Mouse (Mus musculus) left cerebral cortex, adult 8-10 months (tissue): ENCODE results near the gene Anapc11. TPM values are rescaled to one million over a fixed set of nuclear protein-coding genes. Genes with fewer than 3 reads are reported as not detected.
"Not testable (repeated sequence)": the region's sequence is repeated elsewhere in the genome, so short reads cannot be mapped to it uniquely, and the experiment has no call there.

Source experiments
- DNase-seq, 2 experiments: peaks; one replicate each; pipeline ENCODE4 v3.0.0; 2022; ENCODE audit warnings: low spot score in 2 of 2
- total RNA-seq, 4 experiments: library from RNA; stranded (reverse); gene quantifications; 2 replicates each; pipeline ENCODE4 v1.2.4; 2022

Anapc11 gene
- total RNA-seq: 100 to 1,000 TPM in 2 of 4 experiments, 10 to 100 TPM in 2; 98.1 to 101 (median 99.4) TPM

DNA sequence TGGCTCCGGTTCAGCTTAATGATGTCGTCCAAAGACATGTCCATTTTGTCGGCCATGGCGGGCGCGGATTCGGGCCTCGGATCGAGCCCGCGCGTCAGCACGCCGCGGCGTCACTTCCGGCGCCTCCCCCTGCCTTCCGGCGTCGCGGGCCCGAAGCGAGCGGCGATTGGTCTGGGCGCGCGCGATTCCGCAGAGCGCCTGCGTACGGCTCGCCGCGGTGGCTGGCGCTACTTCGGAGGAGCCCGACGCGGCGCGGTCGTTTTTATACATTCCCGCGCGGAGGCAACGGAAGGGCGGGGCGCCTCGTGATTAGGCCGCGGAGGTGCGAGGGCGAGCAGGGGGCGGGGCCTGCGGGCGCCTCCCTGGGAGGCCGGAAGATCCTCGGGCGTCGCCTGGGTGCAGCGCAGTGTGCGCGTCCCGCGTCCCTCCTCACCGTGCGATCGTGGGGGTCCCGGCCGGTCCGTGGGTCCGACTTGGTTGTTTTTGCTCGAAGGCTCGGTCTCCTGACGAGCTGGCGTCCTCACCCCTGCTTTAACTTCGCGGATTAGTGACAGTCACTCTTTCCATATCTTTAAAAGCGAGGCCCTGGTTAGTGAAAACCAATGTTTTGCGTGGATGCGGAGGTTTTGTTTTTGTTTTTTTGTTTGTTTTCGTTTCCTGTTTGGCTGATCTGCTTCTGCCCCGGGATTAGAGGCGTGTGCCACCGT is at the start of gene Anapc11, which contains the start of gene Alyref:
Gene Anapc11, plus strand, starts transcription at position 139 of the 707 bp plus-strand sequence.
Gene Alyref, minus strand, starts transcription at position 83 of the 707 bp plus-strand sequence.
- DNase-seq: peak; percentile 83 to 89

GRCm38 (mm10) chr11:120548786-120549167 is 49.4 kb upstream of the Anapc11 start:
- no peak for DNase-seq

GRCm38 (mm10) chr11:120549168-120549945 is 48.9 kb upstream of the Anapc11 start, which contains the start of gene Mcrip1:
Mcrip1 (minus strand) TSS chr11:120549727.
- DNase-seq: peak; percentile 83 to 88

DNA sequence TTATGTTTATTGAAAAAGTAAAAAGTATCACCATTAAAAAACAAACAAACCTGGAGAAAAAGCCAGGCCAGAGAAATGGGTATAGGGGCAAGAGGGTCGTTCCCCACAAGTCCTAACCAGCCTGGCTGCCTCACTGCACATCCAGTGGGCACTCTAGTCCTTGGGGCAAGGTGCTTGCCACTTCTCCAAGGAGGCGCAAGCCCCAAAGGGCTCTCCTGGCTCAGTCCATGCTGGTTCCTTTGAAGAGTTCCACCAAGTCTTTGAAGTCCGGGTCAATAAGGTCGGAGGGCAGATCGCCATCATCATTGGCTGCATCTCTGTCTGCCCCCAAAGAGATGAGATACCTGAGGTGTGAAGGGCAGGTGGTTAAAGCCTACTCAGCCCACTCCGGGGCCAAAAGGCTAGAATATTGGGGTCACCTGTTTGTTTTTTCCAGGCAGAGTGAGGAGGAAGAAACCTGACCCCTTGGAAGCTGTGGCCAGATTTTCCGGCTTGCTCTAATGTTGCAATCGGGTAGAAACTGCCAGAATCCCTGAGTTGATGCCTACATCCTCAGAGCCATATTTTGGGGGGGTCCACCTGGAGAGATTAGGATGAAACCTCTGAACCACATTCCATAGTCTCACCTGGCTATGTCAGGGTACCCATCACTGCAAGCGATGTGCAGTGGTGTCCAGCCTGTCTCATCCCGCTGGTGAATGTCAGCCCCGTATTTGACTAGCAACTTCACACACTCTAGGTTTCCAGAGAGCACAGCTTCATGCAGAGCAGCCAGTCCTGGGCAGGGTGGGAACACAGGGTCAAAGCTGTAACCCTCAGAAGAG is 48.0 kb upstream of the Anapc11 start:
- DNase-seq: no peak

DNA sequence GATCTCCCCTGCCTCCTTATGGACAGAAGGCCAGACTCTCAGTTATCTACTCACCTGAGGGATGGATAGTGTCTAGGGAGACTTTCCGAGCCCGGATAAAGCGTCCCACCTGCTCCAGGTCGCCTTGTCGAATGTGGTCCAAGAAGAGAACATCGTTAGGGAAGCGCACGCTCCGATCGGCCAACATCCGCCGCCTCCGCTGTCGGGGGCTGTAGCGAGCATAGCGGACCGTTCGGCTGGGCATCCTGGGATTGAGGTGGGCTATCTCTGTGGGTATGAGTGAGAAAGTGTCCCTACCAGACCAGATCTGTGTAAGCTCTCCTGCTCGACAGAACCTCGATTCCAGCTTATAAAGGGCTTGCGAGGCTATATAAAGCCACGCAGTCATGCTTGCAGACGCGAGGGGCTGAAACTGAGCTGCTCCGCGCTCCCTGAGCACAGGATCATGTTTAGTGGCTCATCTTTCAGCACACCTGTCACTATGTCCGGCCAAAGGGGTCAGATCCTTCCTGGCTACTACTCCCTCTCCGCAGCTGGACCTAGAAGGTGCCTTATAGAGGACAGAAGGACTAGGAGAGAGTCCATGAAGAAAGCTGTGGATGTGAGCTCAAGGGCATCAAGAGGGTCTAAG is 47.3 kb upstream of the Anapc11 start, which contains the start of gene Ppp1r27:
Gene Ppp1r27, minus strand, starts transcription at position 323 of the 631 bp plus-strand sequence.
- no peak for DNase-seq

- no peak for DNase-seq
Measured at GRCm38 (mm10) chr11:120552736-120553135, 45.5 kb upstream of the Anapc11 start.

DNA sequence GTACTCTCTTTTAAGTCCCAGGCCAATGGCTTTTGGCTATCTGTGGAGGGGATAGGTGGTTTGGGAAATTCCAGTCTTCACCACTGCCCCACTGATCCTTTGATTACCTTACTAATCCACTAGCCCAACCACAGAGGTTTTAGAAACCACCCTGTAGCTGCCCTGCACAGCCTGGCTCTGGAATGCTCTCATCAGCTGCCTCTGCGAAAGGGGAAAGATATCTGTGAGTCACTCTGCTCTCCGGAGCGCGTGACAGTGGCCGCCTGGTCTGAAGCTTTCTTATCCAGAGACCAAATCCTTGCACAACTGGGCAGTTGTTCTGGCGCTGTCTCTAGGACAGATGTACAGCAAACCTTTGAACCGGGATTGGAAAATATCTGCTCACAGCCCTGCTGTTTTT is 43.4 kb upstream of the Anapc11 start:
- no peak for DNase-seq

GRCm38 (mm10) chr11:120555260-120555659 is 43.0 kb upstream of the Anapc11 start:
- no peak for DNase-seq

GRCm38 (mm10) chr11:120558843-120559242 is 39.4 kb upstream of the Anapc11 start:
- DNase-seq: not testable (repeated sequence)

- no peak for DNase-seq
Measured at GRCm38 (mm10) chr11:120560952-120561728, 37.1 kb upstream of the Anapc11 start.

DNA sequence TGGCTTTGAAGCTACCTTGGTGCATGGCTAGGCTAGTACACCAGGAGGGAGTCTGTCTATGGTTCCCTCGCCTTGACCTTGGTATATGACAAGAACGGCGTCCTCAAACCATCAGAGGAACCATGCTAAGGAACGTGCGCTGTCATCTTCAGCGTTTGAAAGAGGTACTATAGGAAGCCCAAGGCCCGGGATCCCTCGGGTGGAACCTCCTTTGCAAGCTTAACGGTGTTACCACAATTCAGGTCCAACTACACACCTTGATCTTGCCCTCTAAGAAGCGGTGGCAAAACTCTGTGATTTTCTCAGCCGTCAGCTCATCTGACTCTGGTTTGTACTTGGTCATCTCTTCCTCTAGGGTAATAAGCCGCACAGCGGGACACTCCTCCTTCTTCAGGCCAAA is 35.3 kb upstream of the Anapc11 start:
- DNase-seq: no peak

DNA sequence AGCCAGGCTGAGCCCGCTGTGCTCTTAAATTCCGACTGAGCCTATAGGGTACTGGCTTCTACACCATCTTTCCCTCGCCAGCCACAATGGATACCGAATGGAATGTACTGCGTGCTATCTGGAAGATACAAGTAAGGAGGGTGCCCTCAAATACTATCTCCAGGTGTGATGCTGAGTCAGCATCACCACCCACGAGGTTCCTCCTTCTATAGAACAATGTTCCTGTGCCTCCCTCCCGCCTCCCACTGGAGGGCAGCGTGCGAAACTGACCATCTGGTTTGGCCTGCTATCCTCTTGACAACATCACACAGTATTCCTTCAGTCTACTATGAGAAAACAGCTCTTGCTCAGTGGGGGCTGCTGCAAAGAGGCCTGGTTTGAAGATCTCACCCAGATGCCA is 33.1 kb upstream of the Anapc11 start:
- no peak for DNase-seq

DNA sequence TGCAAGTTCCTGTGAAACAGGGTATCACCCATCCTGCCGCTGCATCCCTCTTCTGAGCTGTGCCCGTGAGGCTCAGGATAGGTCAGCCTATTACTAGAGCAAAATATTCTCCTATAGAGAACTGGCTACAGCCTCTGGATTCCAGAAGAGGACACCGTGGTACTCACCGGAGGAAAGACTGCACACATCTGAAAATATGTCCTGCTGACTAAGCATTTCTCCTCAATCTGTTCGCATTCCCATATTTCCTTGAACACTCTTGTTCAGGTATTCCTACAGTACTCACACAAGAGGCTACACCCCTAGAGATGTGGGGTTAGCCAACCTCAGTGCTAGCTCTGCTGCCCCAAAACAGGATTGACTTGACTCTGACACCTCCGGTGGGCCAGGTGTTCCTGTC is 29.9 kb upstream of the Anapc11 start:
- no peak for DNase-seq

DNA sequence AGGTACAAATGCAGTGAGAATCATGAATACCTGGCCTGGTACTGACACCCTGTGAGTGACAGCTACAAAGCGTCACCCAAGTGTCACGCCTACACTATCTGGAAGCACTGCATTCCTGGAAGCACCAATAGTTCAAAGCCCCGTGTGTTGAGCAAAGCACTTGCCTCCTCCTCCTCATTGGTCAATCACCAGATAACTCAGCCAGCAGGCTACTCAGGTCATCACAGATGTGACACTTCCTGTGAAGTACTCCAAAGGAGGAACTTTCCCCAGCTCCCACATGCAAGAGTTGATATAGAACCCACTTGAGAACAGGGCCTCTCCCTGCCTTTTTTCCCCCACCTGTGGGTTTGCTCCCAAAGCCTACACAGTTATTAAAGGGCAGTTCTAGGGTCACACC is 27.1 kb upstream of the Anapc11 start:
- no peak for DNase-seq

GRCm38 (mm10) chr11:120571754-120572416 is 26.3 kb upstream of the Anapc11 start:
- DNase-seq: no peak

DNA sequence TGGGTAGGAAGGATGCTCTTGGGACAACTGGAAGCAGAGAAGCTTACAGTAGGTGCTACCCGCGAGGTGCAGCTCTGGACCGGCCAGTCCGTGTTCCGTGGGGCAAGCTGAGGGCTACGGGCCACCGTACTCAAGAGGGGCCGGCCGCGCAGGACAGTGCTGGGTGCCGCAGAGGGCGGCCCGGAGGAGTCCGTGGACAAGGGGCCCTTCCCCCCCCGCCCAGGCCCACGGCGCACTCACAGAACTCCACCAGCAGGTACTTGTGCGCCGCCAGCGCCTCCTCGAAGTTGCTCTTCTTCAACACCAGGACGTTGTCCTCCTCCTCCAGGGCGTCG is 25.8 kb upstream of the Anapc11 start:
- no peak for DNase-seq

DNA sequence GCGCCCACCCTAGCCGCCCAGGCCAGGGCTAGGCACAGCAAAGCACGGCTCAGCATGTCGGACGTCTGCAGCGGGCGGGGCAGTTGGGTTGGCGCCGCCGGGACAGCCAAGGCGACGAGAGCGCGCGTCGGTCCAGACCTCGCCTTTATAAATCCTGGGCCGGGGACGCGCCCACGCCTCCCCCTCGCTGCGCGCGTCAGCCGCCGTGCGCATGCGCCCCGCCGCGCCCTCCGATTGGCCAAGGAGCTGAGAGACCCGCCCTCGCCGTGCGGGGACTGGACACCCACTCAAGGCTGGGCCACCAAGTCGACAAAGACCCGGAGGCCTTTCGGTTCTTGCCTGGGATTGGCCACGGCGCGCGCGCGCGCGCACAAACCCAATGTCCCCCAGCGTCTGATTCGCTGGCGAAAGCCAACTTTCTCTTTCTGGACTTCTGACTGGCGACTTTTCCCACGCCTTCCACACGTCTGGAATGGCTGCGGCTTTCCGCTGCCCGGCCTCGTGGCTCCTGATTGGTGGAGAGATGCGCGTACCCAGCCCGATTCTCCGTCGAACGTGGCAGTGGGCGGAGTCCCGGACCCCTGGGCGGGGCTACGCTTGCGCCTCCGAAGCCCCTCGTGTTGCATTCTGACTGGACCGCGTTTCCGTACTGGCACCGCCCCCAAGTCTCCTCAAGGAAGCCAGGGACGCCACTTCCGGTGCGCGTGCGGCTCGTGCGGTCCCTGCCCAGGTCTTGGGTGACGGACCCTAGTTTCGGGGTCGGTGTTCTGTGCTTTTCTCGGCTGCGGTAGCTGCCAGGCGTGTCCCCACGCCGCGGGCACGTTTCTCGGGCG is 25.3 kb upstream of the Anapc11 start, which contains the start of gene P4hb:
Gene P4hb, minus strand, starts transcription at position 502 of the 833 bp plus-strand sequence.
- peak; percentile 97 to 100 for DNase-seq

GRCm38 (mm10) chr11:120573585-120574277 is 24.5 kb upstream of the Anapc11 start:
- no peak for DNase-seq
